Mouse (Mus musculus): ENCODE results near the gene Kdf1. TPM values are rescaled to one million over a fixed set of nuclear protein-coding genes. Genes with fewer than 3 reads are reported as not detected.
"Not testable (repeated sequence)": the region's sequence is repeated elsewhere in the genome, so short reads cannot be mapped to it uniquely, and the experiment has no call there.

Gene Kdf1
- total RNA-seq, 2 experiments from 2014 or later = not detected

- intact Hi-C loops (cut with DNase I) = loop anchor here (1.0 to 2.0 kb wide), 2 partner anchors 16 to 70 kb away; no protein-coding TSS in a partner anchor
- no peak for DNase-seq
These were observed 23.9 kb upstream of the Kdf1 start for GRCm38 (mm10) chr4:133494867-133495266.

DNA sequence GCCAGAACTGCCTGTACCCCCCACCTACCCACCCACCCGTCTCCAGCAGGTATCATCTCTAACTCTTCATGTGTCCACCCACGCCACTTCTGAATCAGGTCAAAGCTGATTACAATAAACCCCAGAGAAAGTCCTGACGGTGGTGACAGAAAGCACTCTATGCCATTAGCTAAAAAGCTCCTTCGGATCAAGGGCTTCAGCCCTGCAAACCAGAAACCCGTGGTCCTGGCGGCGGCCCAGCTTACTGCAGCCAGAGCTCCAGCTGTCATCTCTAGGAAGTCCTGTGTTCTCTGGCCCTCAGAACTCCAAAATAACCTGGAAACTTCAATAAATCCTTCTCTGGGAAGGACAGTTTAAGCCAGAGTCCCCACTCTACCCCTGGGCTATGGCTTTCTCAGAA, 23.1 kb upstream of the Kdf1 start:
- peak; percentile 63 to 70 for DNase-seq
- intact Hi-C loops (cut with DNase I) = loop anchor here (2.0 kb wide), 1 partner anchor 71 kb away; no protein-coding TSS in a partner anchor

DNA sequence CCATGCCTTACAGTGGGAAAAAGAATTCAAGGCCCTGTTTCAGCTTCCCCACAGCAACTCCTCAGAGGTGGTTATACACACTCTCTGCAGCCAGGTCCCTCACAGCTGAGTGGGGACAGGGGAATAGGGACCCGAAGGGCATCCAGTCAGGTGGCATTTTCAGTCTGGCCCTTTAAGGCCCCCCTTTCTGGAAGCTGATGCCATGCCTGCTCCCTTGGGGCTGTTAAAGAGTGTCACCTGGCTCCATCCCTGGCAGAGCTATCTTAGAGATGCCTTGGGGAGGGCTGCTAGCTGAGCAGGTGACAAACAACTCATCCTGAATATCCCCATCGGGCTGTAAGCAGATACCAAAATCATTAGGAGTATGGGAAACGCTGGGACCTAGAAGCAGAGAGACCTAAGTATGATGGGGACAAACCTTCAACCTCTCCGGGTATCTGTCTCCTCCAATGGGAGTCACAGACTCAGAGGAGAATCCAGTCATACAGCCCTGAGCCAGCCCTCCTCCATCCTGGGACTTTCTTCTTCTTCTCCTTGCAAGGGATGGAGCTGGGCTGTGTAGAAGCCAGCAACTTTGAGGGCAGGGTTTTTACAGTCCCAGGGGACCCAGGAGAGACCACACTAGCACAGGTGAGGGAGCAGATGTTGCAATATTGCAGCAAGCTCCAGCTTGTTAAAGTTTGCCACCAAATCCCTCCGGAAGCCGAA, 21.9 kb upstream of the Kdf1 start:
- intact Hi-C loops (cut with DNase I) = no loop called here

DNA sequence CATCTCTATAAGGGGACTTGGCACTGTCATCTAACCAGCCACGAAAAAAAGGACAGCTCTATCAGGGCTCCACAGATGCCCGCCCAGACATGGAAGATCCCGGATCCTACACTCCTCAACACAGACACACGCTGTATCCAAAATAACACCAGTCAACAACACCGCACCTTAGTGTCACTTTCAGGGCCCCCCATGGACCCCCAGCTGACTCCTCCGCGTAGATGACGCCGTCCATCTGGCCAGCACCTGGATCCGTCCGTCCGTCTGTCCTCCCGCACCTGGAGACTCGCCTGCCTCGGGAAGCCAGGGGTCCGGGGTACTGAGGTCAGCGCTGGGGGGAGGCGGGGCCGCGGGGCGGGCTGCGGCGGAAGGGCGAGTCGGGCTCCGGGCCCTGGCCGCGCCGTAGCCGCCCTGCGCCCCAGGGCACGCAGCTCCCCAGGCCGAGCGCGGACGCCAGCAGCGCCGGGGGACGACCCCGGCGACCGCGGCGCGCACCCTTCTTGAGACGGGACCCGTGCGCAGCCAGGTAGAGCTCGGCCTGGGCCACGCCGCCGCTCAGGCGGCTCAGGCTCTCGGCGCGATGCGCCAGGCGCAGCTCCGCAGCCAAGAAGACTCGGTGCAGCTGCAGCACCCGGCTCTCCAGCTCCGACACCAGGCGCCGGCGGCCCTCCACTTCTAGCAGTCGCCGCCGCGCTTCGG, 21.2 kb upstream of the Kdf1 start:
- DNase-seq = peak; percentile 40 to 45

More for the DNA sequence above, 21.9 kb upstream of the Kdf1 start:
- no peak for DNase-seq

GRCm38 (mm10) chr4:133498160-133498724, 20.5 kb upstream of the Kdf1 start, which contains the start of gene Trnp1:
Gene Trnp1 (minus strand): TSS chr4:133498550.
- intact Hi-C loops (cut with DNase I) = no loop called here
- DNase-seq = peak; percentile 60 to 70

More for the DNA sequence above, 21.2 kb upstream of the Kdf1 start:
- intact Hi-C loops (cut with DNase I) = no loop called here

- DNase-seq = no peak
- intact Hi-C loops (cut with DNase I) = no loop called here
These were observed 17.2 kb upstream of the Kdf1 start for GRCm38 (mm10) chr4:133501514-133501913.

DNA sequence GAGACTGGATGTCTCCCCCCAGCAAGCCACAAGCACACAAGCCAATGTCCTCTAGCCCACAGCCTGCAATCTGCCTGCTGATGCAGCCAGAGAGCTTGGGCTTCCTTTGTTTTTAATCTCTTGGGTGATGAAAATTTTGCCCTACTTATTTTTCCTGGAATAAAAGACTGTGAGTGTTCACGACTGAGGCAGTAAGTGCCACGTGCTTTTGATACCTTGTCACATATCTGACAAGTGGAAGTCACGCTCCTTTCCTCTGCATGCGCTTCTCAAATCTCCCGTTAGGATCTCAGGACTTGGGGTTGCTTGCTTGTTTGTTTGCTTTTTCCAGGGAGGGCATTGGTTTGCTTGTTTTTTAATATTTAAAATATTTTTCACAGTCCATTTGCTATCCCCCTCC, 14.5 kb upstream of the Kdf1 start:
- no peak for DNase-seq
- intact Hi-C loops (cut with DNase I) = no loop called here

GRCm38 (mm10) chr4:133504755-133505485, 13.8 kb upstream of the Kdf1 start:
- no peak for DNase-seq

GRCm38 (mm10) chr4:133506573-133506972, 12.2 kb upstream of the Kdf1 start:
- no peak for DNase-seq
- intact Hi-C loops (cut with DNase I) = no loop called here

More at GRCm38 (mm10) chr4:133504755-133505485, 13.8 kb upstream of the Kdf1 start:
- intact Hi-C loops (cut with DNase I) = no loop called here

DNA sequence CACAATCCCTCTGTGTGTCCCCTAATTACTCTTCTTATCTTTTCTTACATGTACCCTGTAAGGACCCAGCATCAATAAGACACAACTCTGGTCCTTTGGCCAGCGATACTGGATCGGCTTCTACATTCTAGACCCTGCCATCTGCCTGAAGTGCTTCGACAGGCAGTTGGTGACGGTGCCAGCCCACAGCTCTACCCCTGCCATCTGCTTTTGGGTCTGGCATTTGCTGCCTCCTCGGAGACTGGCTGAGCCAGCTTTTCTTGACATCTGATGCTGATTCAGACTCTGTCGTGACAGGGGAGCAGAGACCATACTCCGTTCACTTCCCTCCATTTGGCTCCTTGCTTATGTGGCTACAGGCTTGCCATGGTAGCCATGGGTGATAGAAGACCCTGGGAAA, 9.8 kb upstream of the Kdf1 start:
- intact Hi-C loops (cut with DNase I) = no loop called here
- DNase-seq = no peak

- no peak for DNase-seq
- intact Hi-C loops (cut with DNase I) = loop anchor here (5.0 to 10.0 kb wide), 2 partner anchors 89 to 196 kb away; no protein-coding TSS in a partner anchor
These were observed 7.7 kb upstream of the Kdf1 start for GRCm38 (mm10) chr4:133511050-133511449.

DNA sequence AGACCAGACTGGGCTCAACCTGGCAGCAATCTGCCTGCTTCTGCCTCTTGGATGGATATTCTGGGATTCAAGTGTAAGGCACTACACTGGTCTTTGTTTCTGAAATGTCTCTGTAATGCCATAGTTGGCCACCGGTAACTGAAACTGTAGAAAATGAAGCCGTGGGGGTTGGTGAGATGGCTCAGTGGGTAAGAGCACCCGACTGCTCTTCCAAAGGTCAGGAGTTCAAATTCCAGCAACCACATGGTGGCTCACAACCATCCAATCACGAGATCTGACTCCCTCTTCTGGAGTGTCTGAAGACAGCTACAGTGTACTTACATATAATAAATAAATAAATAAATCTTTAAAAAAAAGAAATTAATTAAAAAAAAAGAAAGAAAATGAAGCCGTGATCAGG, 6.3 kb upstream of the Kdf1 start:
- not testable (repeated sequence) for DNase-seq
- intact Hi-C loops (cut with DNase I) = loop anchor here (5.0 to 10.0 kb wide), 2 partner anchors 90 to 198 kb away; no protein-coding TSS in a partner anchor

- intact Hi-C loops (cut with DNase I) = loop anchor here (5.0 to 10.0 kb wide), 2 partner anchors 91 to 198 kb away; no protein-coding TSS in a partner anchor
- peak; percentile 73 to 85 for DNase-seq
These were observed 5.8 kb upstream of the Kdf1 start for GRCm38 (mm10) chr4:133512972-133513371.

- DNase-seq = no peak
- intact Hi-C loops (cut with DNase I) = loop anchor here (10.0 kb wide), 1 partner anchor 205 kb away; no protein-coding TSS in a partner anchor
These were observed 554 bp downstream of the Kdf1 start for GRCm38 (mm10) chr4:133519369-133519665.

DNA sequence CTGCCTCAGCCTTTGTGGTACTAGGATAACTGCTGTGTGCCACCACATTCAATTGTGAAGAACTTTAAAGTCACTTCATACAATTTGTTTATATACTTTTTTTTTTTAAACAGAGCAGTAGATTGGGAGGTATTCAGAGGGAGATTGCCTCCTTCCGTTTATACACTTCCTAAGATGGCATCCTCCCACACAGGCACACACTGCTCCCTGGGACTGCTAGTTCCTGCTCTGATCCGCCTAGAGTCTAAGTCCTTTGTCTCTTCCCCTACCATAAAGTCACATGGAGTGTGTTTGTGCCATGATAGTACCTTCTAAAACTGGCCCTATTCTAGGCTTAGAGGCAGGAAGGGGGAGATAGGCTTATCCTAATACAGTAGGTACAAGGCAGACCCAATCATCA, 2.7 kb downstream of the Kdf1 start:
- no peak for DNase-seq
- intact Hi-C loops (cut with DNase I) = no loop called here

DNA sequence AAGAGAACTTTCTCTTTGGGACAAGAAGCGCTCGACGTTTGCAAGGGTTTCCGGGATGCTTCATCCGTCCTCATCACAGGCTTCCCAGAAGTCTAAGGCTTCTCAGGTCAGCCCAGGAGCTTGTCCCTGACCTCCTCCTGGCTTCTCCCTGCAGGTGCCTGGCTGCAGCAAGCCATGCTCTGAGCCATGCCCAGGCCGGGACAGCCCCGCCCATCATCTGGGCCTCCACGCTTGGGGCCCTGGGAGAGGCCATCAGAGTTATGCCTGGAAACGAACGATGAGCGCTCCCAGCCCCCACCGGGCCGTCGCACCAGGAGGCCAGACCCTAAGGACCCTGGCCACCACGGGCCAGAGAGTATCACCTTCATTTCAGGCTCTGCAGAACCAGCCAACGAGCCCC, 9.0 kb downstream of the Kdf1 start:
- intact Hi-C loops (cut with DNase I) = no loop called here
- no peak for DNase-seq

GRCm38 (mm10) chr4:133532777-133533176, 14.0 kb downstream of the Kdf1 start:
- DNase-seq = no peak
- intact Hi-C loops (cut with DNase I) = no loop called here

DNA sequence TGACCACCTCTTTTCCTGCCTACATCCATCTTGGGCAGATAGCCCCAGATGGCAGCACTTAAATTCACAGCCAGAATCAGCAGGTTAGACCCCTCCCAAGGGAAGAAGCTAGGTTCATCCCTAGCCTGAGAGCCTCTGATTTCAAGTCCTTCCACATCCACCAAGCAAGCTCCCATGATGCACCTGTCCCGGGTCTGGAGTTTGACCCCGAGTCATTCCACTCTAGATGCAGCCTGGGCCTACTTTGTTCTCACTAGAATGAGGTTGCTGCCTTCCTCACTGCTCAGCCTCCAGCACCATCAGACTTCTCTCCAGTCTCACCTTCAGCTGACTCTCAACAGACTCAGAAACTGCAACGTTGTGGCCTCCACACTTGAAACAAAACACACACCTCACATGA, 17.3 kb downstream of the Kdf1 start:
- DNase-seq = no peak

DNA sequence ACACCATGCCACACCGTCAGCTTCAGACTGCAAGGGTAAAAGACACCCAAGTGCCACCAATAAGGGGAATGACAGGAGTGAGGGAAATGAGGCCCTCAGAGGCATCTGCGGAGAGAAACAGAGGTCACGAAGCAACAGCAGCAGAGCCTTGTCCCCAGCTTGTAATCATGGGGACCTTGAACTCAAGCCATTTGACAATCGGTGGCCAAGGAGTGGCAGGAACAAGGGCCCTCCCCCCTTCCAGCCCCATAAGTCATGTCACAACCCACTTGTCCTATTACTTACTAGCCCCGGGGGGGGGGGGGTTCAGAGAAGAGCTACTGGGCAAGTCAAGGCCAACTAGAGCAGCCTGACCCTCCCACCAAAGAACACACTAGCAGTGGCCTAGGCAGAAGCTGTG, 17.9 kb downstream of the Kdf1 start:
- intact Hi-C loops (cut with DNase I) = no loop called here
- DNase-seq = no peak

More for the DNA sequence above, 17.3 kb downstream of the Kdf1 start:
- intact Hi-C loops (cut with DNase I) = no loop called here

- intact Hi-C loops (cut with DNase I) = no loop called here
- DNase-seq = peak; percentile 97
These were observed 26.8 kb downstream of the Kdf1 start, which contains the start of gene Nudc for GRCm38 (mm10) chr4:133545272-133546231. Gene Nudc (minus strand): TSS chr4:133545996.

All from heart, postnatal 10 days (tissue).